8 mouse cellular contexts compared by ENCODE assay signal in the genomic region with DNA sequence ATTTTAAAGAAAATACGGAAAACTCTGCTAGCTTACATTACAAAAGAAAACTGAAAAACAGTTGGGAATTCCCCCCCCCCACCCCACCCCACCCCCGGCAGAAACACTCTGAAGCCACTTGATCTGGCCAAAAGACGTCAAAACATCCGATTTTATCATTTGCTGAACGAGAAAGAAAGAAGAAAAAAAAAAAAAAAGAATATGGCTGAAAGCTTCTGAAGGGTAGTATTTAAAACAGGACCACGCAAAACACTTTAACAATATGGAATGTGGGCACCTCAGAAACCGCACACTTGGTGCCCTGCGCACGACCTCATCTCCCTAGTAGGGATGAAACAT. TPM values are rescaled to one million over a fixed set of nuclear protein-coding genes. Genes with fewer than 3 reads are reported as not detected.
DNase-seq lines count a peak whose midpoint lies in the region; ATAC-seq and TF ChIP-seq lines count a peak whose summit lies in the region.

No protein-coding gene starts in this region.

- H3K4me1 ChIP-seq in kidney, embryonic 14.5 days (ENCODE audit: control insufficient read depth, insufficient read depth, low read length): no peaks in the 10 kb centered on the region; the same call in 1 of the 2 replicates
- H3K4me1 ChIP-seq in bone marrow macrophage, adult 2 months (ENCODE audit: control insufficient read depth, insufficient read depth, low read length): peaks cover 34% of the 10 kb centered on the region
- peaks cover 6% of the 10 kb centered on the region; the same call in 1 of the 2 replicates for H3K4me1 ChIP-seq in hindbrain, postnatal 0 days (ENCODE audit: insufficient read depth, low read length)
- H3K4me1 ChIP-seq in midbrain, postnatal 0 days (ENCODE audit: insufficient read depth, low read length): peaks cover 2% of the 10 kb centered on the region; the same call in 1 of the 2 replicates

- no peak for TF ChIP-seq POLR2A in bone marrow macrophage, adult 2 months (IDR thresholded peaks at IDR 0.05; ENCODE audit: borderline replicate concordance, low read depth, low read length)

- peak overlapping the region; percentile 99; the same call in 1 of the 2 replicates for H3K27ac ChIP-seq in kidney, embryonic 14.5 days (ENCODE audit: low read depth, low read length)
- H3K27ac ChIP-seq in bone marrow macrophage, adult 2 months (ENCODE audit: insufficient read depth, low read depth, low read length): peak overlapping the region; percentile 91
- H3K27ac ChIP-seq in hindbrain, postnatal 0 days: peak overlapping the region; percentile 99
- H3K27ac ChIP-seq in midbrain, postnatal 0 days (ENCODE audit: low read depth, low read length): 0 out of 2 replicates have a peak overlapping the region, but pooled peaks have one; percentile 93

- WGBS in kidney, embryonic 14.5 days: under 1% methylated on average over 9 of the region's 9 CpGs
- under 1% methylated on average over 9 of the region's 9 CpGs for WGBS in hindbrain, postnatal 0 days
- WGBS in midbrain, postnatal 0 days: under 1% methylated on average over 9 of the region's 9 CpGs

- H3K36me3 ChIP-seq in kidney, embryonic 14.5 days (ENCODE audit: control insufficient read depth, insufficient read depth, low read length): no peaks in the 10 kb centered on the region
- no peaks in the 10 kb centered on the region for H3K36me3 ChIP-seq in hindbrain, postnatal 0 days (ENCODE audit: insufficient read depth, low read length)
- H3K36me3 ChIP-seq in midbrain, postnatal 0 days (ENCODE audit: insufficient read depth, low read length): no peaks in the 10 kb centered on the region

- no peak for ATAC-seq in kidney, embryonic 14.5 days (ENCODE audit: low FRiP score, low TSS enrichment)
- ATAC-seq in hindbrain, postnatal 0 days: peak; percentile 16; the same call in 1 of the 2 replicates
- no peak for ATAC-seq in midbrain, postnatal 0 days (ENCODE audit: low FRiP score)
- ATAC-seq in inflammation-experienced regulatory T-cells, adult 6 months: no peak

- H3K27me3 ChIP-seq in kidney, embryonic 14.5 days (ENCODE audit: control insufficient read depth, insufficient read depth, low read length): no peaks in the 10 kb centered on the region
- no peaks in the 10 kb centered on the region for H3K27me3 ChIP-seq in hindbrain, postnatal 0 days (ENCODE audit: insufficient read depth, low read length)
- H3K27me3 ChIP-seq in midbrain, postnatal 0 days (ENCODE audit: insufficient read depth, low read length): no peaks in the 10 kb centered on the region

- peak overlapping the region; percentile 68 for H3K4me2 ChIP-seq in kidney, embryonic 14.5 days (replicated peaks; ENCODE audit: low read depth, low read length)
- peak overlapping the region; percentile 64 for H3K4me2 ChIP-seq in hindbrain, postnatal 0 days (ENCODE audit: low read depth, low read length)
- peak overlapping the region; percentile 75 for H3K4me2 ChIP-seq in midbrain, postnatal 0 days (ENCODE audit: low read depth, low read length, poor library complexity, severe bottlenecking)

- peak overlapping the region; percentile 85 for H3K4me3 ChIP-seq in kidney, embryonic 14.5 days (ENCODE audit: low read length)
- H3K4me3 ChIP-seq in bone marrow macrophage, adult 2 months (ENCODE audit: insufficient read depth, low read length): peak overlapping the region; percentile 99
- peak overlapping the region; percentile 82 for H3K4me3 ChIP-seq in hindbrain, postnatal 0 days (ENCODE audit: low read length)
- H3K4me3 ChIP-seq in midbrain, postnatal 0 days (ENCODE audit: low read depth, low read length): peak overlapping the region; percentile 97

- DNase-seq in kidney, postnatal 25 days: no peak
- no peak for DNase-seq in hindbrain, postnatal 0 days (ENCODE audit: low spot score)
- DNase-seq in midbrain, postnatal 0 days (ENCODE audit: low spot score): no peak
- no peak for DNase-seq in layer of hippocampus, adult 9-10 months (ENCODE audit: low spot score)
- DNase-seq in testis, postnatal 14 days (ENCODE audit: low spot score): no peak

- TF ChIP-seq CTCF in bone marrow macrophage, adult 2 months (IDR thresholded peaks at IDR 0.05; ENCODE audit: low read depth, low read length): no peak
- TF ChIP-seq CTCF in hindbrain, postnatal 0 days (IDR thresholded peaks at IDR 0.05; ENCODE audit: low read depth): no peak
- no peak for TF ChIP-seq CTCF in midbrain, postnatal 0 days (IDR thresholded peaks at IDR 0.05)

- no peaks in the 10 kb centered on the region for H3K9me3 ChIP-seq in kidney, embryonic 14.5 days (ENCODE audit: control insufficient read depth, low read length)
- no peaks in the 10 kb centered on the region for H3K9me3 ChIP-seq in hindbrain, postnatal 0 days (ENCODE audit: low read length)
- no peaks in the 10 kb centered on the region for H3K9me3 ChIP-seq in midbrain, postnatal 0 days (ENCODE audit: low read length)

- peak overlapping the region; percentile 91 for H3K9ac ChIP-seq in kidney, embryonic 14.5 days (ENCODE audit: low read depth, low read length)
- peak overlapping the region; percentile 90 for H3K9ac ChIP-seq in hindbrain, postnatal 0 days (replicated peaks; ENCODE audit: low read length)
- H3K9ac ChIP-seq in midbrain, postnatal 0 days (replicated peaks; ENCODE audit: low read length, poor library complexity, severe bottlenecking): peak overlapping the region; percentile 88

RNA-seq across cellular contexts. Expression of a gene that starts 5.7 kb away (rescaled TPM):
- 9.3 and 9.8 TPM in 2 replicates for polyA plus RNA-seq in kidney, embryonic 14.5 days (2014; fragmentation: Nextera tagmentation; extraction: Ambion mirVana)
- 34.7 and 35.8 TPM in 2 replicates for polyA plus RNA-seq in bone marrow macrophage, adult 2 months (2012; ENCODE audit: insufficient read depth, insufficient read length, missing spikeins)
- total RNA-seq in hindbrain, postnatal 0 days (2014; rRNA removed): 4.5 and 5.5 TPM in 2 replicates
- polyA plus RNA-seq in hindbrain, postnatal 0 days (2015; fragmentation: Nextera tagmentation; extraction: Ambion mirVana): 3.7 and 4.0 TPM in 2 replicates
- total RNA-seq in midbrain, postnatal 0 days (2014; rRNA removed): 5.2 and 7.3 TPM in 2 replicates
- 2.7 and 3.8 TPM in 2 replicates for polyA plus RNA-seq in midbrain, postnatal 0 days (2015; fragmentation: Nextera tagmentation; extraction: Ambion mirVana)
- 10 to 100 TPM; 35.5 to 42.0 (median 37.5) TPM for polyA plus RNA-seq in inflammation-experienced regulatory T-cells, adult 6 months (2017; shearing (Covaris generic))
